Mouse (Mus musculus): ENCODE results near the gene Tbccd1.
"Not testable (repeated sequence)": the region's sequence is repeated elsewhere in the genome, so short reads cannot be mapped to it uniquely, and the experiment has no call there.

Tbccd1 gene

GRCm38 (mm10) chr16:22779228-22779835, 78.1 kb downstream of the Tbccd1 start:
- no peak for DNase-seq (ENCODE audit: low spot score)

DNA sequence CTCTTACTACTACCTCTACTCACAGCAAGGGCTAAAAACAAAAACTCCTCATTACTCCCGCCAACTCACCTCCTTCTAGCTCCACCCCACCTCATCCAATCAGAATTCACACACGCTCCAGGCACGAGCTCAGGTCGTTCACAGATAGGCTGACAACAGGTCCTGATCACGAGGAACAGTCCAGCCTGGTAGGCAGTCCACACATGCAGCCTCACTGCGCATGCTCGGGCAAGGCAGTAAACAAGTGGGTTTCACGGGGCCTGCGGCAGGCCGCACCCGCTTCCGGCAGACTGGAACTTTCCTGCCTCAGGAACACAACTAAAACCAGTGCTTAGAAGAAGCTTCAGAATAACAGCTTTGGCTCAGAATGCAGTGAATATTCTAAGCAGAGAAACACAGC, 79.2 kb downstream of the Tbccd1 start:
- not testable (repeated sequence) for DNase-seq (ENCODE audit: low spot score)

DNA sequence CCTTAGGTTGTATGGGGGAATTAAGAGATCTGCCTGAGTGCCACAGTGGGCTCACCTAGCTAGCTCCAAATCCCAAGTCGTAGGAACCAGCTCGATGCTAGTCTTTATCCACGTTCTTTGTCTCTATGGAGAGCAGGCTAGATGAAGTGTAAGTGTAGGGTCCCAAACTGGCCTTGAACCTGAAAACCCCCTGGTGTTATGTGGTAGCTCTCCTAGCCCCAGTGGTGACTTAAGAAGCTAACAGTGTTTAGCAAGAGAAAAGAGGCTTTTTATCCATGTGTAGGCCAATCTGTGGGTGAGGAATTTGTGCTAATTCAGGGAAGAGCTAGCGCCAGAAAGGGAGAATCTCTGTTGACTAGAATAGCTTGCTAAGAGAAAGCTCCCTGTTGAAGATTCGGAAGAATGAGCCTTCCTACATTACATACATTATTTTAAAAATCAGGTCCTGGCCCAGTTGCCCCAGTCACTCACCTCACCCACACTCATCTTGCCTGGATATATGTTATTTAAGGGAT, 81.9 kb downstream of the Tbccd1 start:
- no peak for DNase-seq (ENCODE audit: low spot score)

DNA sequence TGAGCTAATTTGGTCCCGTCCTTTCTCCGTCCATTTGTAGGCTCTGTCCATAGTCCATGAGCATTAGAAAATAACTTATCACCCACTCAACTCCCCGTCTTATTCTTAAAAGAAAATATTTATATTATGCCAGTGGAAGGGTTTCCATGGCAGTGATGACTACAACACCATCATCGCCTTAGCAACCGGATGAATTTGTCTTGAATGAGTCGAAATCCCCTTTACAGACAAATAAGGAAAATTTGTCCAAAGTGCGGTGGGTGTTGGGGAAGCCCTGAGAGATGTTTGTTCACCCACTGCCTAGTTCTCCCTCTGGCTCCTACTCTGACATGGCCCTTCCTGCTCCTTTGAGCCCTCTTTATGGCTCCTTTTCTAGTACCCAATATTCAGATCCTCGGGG, 88.8 kb downstream of the Tbccd1 start:
- DNase-seq (ENCODE audit: low spot score) = no peak

DNA sequence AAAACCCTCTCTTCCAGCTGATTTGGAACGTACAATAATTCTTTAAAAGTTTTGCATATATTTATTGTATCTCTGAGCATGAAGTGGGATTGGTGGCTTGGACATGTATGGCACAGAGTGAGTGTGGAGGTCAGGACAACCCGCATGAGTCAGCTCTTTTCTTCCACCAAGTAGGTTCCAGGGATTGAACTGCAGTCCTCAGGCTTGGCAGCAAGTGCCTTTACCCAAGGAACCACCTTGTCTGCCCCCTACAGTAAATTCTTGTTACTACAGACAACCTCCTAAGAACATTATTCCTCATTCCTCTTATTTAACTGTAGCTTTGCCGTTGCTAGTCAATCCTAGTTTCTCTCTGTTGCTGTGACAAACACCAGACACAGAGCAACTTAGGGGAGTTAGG, 90.1 kb downstream of the Tbccd1 start:
- no peak for DNase-seq (ENCODE audit: low spot score)

- DNase-seq (ENCODE audit: low spot score) = no peak
These were observed 90.7 kb downstream of the Tbccd1 start for GRCm38 (mm10) chr16:22766738-22767211.

DNA sequence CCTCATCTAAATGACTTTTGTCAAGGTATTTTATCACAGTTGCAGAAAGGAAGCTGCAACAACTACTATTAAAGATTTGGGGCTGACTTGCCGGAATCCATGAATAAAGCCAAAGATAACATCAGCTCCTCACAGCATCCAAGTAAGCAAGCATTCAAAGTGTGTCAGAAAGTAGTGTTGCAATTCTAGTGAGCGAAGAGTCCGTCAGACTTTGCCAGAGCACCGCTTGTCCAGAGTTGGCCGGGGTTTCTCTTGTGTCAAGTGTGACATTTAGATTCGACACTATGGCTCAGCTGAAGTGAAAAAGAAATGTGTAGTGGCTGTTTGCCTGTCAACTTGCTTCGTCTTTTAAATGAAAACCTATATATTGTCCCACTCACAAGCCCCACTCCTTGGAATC, 91.9 kb downstream of the Tbccd1 start:
- DNase-seq (ENCODE audit: low spot score) = no peak
